Mouse (Mus musculus) lung, postnatal 0 days (tissue): Measurements from ENCODE around the gene Vps45. TPM values are rescaled to one million over a fixed set of nuclear protein-coding genes. Genes with fewer than 3 reads are reported as not detected.
A peak's percentile ranks its signal among the peaks of the same experiment; 100 is the strongest.

ENCODE experiments used
- ATAC-seq: fragments of 200-750 bp; cut with Nextera tagmentation; 2 replicates; pipeline ENCODE4 v1.8.0; 2017; ENCODE audit warnings: moderate library complexity
- DNase-seq: peaks from one replicate; pipeline ENCODE4 v3.0.0-alpha.2; 2016; ENCODE audit warnings: low spot score
- H3K27ac ChIP-seq: fragments of 300-500 bp; sonication (generic); 2 replicates; pipeline ENCODE4 v1.5.1; 2014; ENCODE audit warnings: antibody characterized with exemption, mild to moderate bottlenecking, low read length, mixed read lengths
- H3K27me3 ChIP-seq: fragments of 300-500 bp; sonication (generic); replicated peaks from 2 replicates; pipeline ENCODE4 v1.6.1; 2014; ENCODE audit warnings: low read length, mixed read lengths; ENCODE audit not compliant: insufficient read depth
- H3K36me3 ChIP-seq: fragments of 300-500 bp; sonication (generic); 2 replicates; pipeline ENCODE4 v1.6.1; 2014; ENCODE audit warnings: low read length, mixed read lengths; ENCODE audit not compliant: insufficient read depth
- H3K4me1 ChIP-seq: fragments of 300-500 bp; sonication (generic); 2 replicates; pipeline ENCODE4 v1.6.1; 2014; ENCODE audit warnings: antibody characterized with exemption, low read depth, low read length, mixed read lengths; ENCODE audit not compliant: insufficient read depth
- H3K4me2 ChIP-seq: fragments of 300-500 bp; sonication (generic); replicated peaks from 2 replicates; pipeline ENCODE4 v1.6.1; 2014; ENCODE audit warnings: low read depth, mild to moderate bottlenecking, low read length, moderate library complexity, mixed read lengths
- H3K4me3 ChIP-seq: fragments of 300-500 bp; sonication (generic); 2 replicates; pipeline ENCODE4 v1.5.1; 2014; ENCODE audit warnings: low read depth, low read length
- H3K9ac ChIP-seq: fragments of 300-500 bp; sonication (generic); replicated peaks from 2 replicates; pipeline ENCODE4 v1.6.1; 2014; ENCODE audit warnings: low read depth, mild to moderate bottlenecking
- H3K9me3 ChIP-seq: fragments of 300-500 bp; sonication (generic); 2 replicates; pipeline ENCODE4 v1.6.1; 2016; ENCODE audit warnings: low read length, mixed read lengths
- CTCF ChIP-seq: IDR thresholded peaks from 2 replicates; pipeline ENCODE4 v1.5.1; 2016; ENCODE audit warnings: antibody characterized with exemption, mild to moderate bottlenecking
- EP300 ChIP-seq: IDR thresholded peaks from 2 replicates; pipeline ENCODE4 v1.6.1; 2016; ENCODE audit warnings: antibody characterized with exemption, mild to moderate bottlenecking, control low read depth
- WGBS: fragments of 180-500 bp; shearing (Covaris S2); extraction: QIAGEN DNeasy Blood & Tissue Kit; methylation state at CpG from one replicate; pipeline ENCODE4 v1.1.7; 2014; 5-methylcytosine and 5-hydroxymethylcytosine counted together
- polyA plus RNA-seq: library from polyadenylated mRNA; unstranded; fragments of >200 nt; fragmentation: Nextera tagmentation; extraction: Ambion mirVana; gene quantifications from 2 replicates; pipeline ENCODE4 v1.2.1, GENCODE M21; 2015

Vps45 gene
- polyA plus RNA-seq, 1 experiment from 2014 or later = 32.8 TPM

- H3K4me2 ChIP-seq = no peak overlapping the region
- no peak for TF ChIP-seq EP300
- peak; percentile 22 for TF ChIP-seq CTCF
Measured at GRCm38 (mm10) chr3:96091146-96091545, 32.9 kb upstream of the Vps45 start.

GRCm38 (mm10) chr3:96089882-96090489, 31.7 kb upstream of the Vps45 start:
- 49% methylated on average over 2 of the region's 2 CpGs for WGBS
- Histone ChIP-seq H3K4me1 (no peaks in the 10 kb centered on the region), H3K27me3 (no peaks in the 10 kb centered on the region), H3K9ac (no peak overlapping the region), H3K36me3 (no peaks in the 10 kb centered on the region), H3K4me3 (no peak overlapping the region), H3K4me2 (no peak overlapping the region), H3K27ac (no peak overlapping the region), H3K9me3 (no peaks in the 10 kb centered on the region)
- TF ChIP-seq CTCF (peak; percentile 67), EP300 (no peak)
- ATAC-seq (no peak), DNase-seq (peak; percentile 66)

More at GRCm38 (mm10) chr3:96091146-96091545, 32.9 kb upstream of the Vps45 start:
- H3K27me3 ChIP-seq = no peaks in the 10 kb centered on the region
- H3K4me3 ChIP-seq = no peak overlapping the region
- no peaks in the 10 kb centered on the region for H3K9me3 ChIP-seq
- DNase-seq (no peak), ATAC-seq (no peak)
- no peaks in the 10 kb centered on the region for H3K4me1 ChIP-seq
- WGBS = 74% methylated on average over 2 of the region's 2 CpGs
- H3K27ac ChIP-seq = no peak overlapping the region
- no peaks in the 10 kb centered on the region for H3K36me3 ChIP-seq
- no peak overlapping the region for H3K9ac ChIP-seq

- Histone ChIP-seq H3K4me1 (no peaks in the 10 kb centered on the region), H3K27me3 (no peaks in the 10 kb centered on the region), H3K9ac (no peak overlapping the region), H3K9me3 (no peaks in the 10 kb centered on the region), H3K4me2 (no peak overlapping the region), H3K4me3 (no peak overlapping the region), H3K27ac (no peak overlapping the region), H3K36me3 (no peaks in the 10 kb centered on the region)
- TF ChIP-seq CTCF (no peak), EP300 (no peak)
- 77% methylated on average over 4 of the region's 4 CpGs for WGBS
- no peak for DNase-seq
- ATAC-seq = no peak
Measured at GRCm38 (mm10) chr3:96087801-96088200, 29.5 kb upstream of the Vps45 start.

GRCm38 (mm10) chr3:96087219-96087618, 29.0 kb upstream of the Vps45 start:
- ATAC-seq (no peak), DNase-seq (no peak)
- WGBS = 52% methylated on average over 2 of the region's 2 CpGs
- no peak overlapping the region for H3K9ac ChIP-seq
- no peak overlapping the region for H3K4me3 ChIP-seq
- no peak for TF ChIP-seq CTCF
- no peak for TF ChIP-seq EP300
- H3K4me2 ChIP-seq = no peak overlapping the region
- H3K4me1 ChIP-seq = no peaks in the 10 kb centered on the region
- H3K27ac ChIP-seq = no peak overlapping the region
- H3K27me3 ChIP-seq = no peaks in the 10 kb centered on the region
- no peaks in the 10 kb centered on the region for H3K9me3 ChIP-seq
- H3K36me3 ChIP-seq = no peaks in the 10 kb centered on the region

- H3K36me3 ChIP-seq = no peaks in the 10 kb centered on the region
- no peak for DNase-seq
- WGBS = 79% methylated on average over 10 of the region's 10 CpGs
- no peak overlapping the region for H3K4me2 ChIP-seq
- no peaks in the 10 kb centered on the region for H3K4me1 ChIP-seq
- no peak overlapping the region for H3K9ac ChIP-seq
- H3K4me3 ChIP-seq = no peak overlapping the region
- no peak overlapping the region for H3K27ac ChIP-seq
- ATAC-seq = no peak
- no peaks in the 10 kb centered on the region for H3K27me3 ChIP-seq
- no peaks in the 10 kb centered on the region for H3K9me3 ChIP-seq
- TF ChIP-seq EP300 (no peak), CTCF (no peak)
Measured at GRCm38 (mm10) chr3:96084146-96084755, 26.0 kb upstream of the Vps45 start.

GRCm38 (mm10) chr3:96082714-96083508, 24.6 kb upstream of the Vps45 start:
- Histone ChIP-seq H3K27me3 (no peaks in the 10 kb centered on the region), H3K4me2 (no peak overlapping the region), H3K9ac (no peak overlapping the region), H3K4me3 (no peak overlapping the region), H3K9me3 (no peaks in the 10 kb centered on the region), H3K4me1 (no peaks in the 10 kb centered on the region), H3K36me3 (no peaks in the 10 kb centered on the region), H3K27ac (no peak overlapping the region)
- no peak for TF ChIP-seq EP300
- no peak for TF ChIP-seq CTCF
- 74% methylated on average over 15 of the region's 15 CpGs for WGBS
- DNase-seq (no peak), ATAC-seq (no peak)
